Mouse (Mus musculus) macrophage (primary cell): Measurements from ENCODE around the gene Sec16b. TPM values are rescaled to one million over a fixed set of nuclear protein-coding genes. Genes with fewer than 3 reads are reported as not detected.

ENCODE experiments used
- H3K27ac ChIP-seq: fragments of 350-480 bp; formaldehyde crosslinking; 2 replicates; pipeline ENCODE4 v1.9.0; 2021
- H3K36me3 ChIP-seq: fragments of 350-480 bp; formaldehyde crosslinking; 2 replicates; pipeline ENCODE4 v1.9.0; 2021; ENCODE audit errors: inconsistent target
- H3K4me3 ChIP-seq: fragments of 350-480 bp; formaldehyde crosslinking; 2 replicates; pipeline ENCODE4 v1.9.0; 2021; ENCODE audit errors: inconsistent target
- H3K79me2 ChIP-seq: fragments of 350-480 bp; formaldehyde crosslinking; 2 replicates; pipeline ENCODE4 v1.9.0; 2021; ENCODE audit errors: inconsistent target
- WGBS: methylation state at CpG from one replicate; pipeline ENCODE4 v1.1.7; 2026; ENCODE audit warnings: inconsistent platforms; ENCODE audit not compliant: missing documents; 5-methylcytosine and 5-hydroxymethylcytosine counted together
- polyA plus RNA-seq: library from polyadenylated mRNA; stranded (reverse); fragments of 250-400 nt; gene quantifications from 3 replicates; pipeline ENCODE4 v1.2.4, GENCODE M21; 2018; ENCODE audit warnings: inconsistent platforms

The Sec16b gene
- polyA plus RNA-seq, 1 experiment from 2014 or later: not detected

GRCm38 (mm10) chr1:157484161-157484560 is 22.4 kb upstream of the Sec16b start:
- Histone ChIP-seq H3K27ac (no peak overlapping the region), H3K4me3 (no peak overlapping the region), H3K36me3 (no peaks in the 10 kb centered on the region), H3K79me2 (no peaks in the 10 kb centered on the region)
- WGBS: 91% methylated on average over 4 of the region's 4 CpGs

DNA sequence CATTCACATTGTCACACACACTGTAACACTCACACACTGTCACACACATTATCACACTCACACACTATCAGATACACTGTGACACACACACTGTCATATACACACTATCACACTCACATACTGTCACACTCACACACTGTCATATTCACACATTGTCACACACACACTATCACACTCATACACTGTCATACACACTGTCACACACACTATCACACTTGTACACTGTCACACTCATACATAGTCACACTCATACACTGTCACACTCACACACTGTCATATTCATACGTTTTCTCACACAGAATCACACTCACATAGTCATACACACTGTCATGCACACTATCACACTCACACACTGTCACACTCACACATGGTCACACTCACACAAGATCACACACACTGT is 5.9 kb upstream of the Sec16b start:
- Histone ChIP-seq H3K36me3 (no peaks in the 10 kb centered on the region), H3K4me3 (no peak overlapping the region), H3K27ac (no peak overlapping the region), H3K79me2 (no peaks in the 10 kb centered on the region)
- WGBS: 89% methylated on average over 1 of the region's 1 CpGs

- 94% methylated on average over 6 of the region's 6 CpGs for WGBS
- Histone ChIP-seq H3K36me3 (no peaks in the 10 kb centered on the region), H3K79me2 (no peaks in the 10 kb centered on the region), H3K27ac (no peak overlapping the region), H3K4me3 (no peak overlapping the region)
These were observed 5.1 kb upstream of the Sec16b start for GRCm38 (mm10) chr1:157501352-157501945.

DNA sequence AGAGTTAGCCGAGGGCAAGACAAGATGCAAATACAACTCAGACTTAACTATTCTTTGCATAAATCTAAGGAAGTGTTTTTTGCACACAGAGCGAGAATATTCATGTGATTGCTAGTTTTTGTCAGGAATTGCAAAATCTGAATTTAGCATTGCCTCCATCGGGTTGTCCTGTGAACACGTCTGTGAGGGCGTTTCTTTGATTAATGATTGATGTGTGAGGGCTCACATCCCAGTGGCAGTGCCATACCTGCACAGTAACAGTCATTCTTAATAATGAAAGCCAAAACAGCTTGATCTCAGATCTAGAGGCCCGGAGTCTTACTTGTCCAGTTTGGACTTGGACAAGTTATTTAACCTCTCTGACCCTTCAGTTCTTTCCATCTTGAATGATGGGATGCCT is 3.5 kb upstream of the Sec16b start:
- Histone ChIP-seq H3K79me2 (no peaks in the 10 kb centered on the region), H3K36me3 (no peaks in the 10 kb centered on the region), H3K27ac (no peak overlapping the region), H3K4me3 (no peak overlapping the region)
- WGBS: 88% methylated on average over 6 of the region's 6 CpGs

DNA sequence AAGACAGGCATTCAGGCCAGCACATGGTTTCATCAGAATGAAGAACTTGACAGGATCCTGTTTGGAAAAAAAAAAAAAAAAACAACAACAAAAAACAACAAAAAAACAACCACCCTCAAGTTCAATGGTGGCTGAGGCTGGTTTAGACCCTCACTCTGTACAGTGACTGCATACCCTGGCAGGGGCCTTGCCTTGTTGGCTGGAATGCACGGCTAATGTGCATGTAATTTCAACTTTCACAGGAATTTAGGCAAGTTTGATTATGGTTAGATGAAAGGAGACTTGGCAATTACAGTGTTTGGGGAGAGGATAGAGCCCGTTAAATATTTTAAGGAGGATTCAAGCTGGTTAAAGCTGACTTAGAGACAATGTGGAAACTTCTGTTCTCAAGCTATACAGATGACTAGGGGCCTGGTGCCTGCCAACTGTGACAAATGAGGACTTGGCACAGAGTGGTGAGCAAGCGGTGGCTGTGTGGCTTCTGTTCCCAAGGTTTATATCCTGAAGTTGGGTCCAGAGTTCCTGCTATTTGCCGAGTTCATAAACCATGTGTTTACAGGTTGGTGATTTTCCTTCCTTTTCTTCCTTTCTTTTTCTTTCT is 567 bp downstream of the Sec16b start:
- H3K79me2 ChIP-seq: no peaks in the 10 kb centered on the region
- H3K27ac ChIP-seq: no peak overlapping the region
- 72% methylated on average over 4 of the region's 4 CpGs for WGBS
- H3K36me3 ChIP-seq: no peaks in the 10 kb centered on the region
- no peak overlapping the region for H3K4me3 ChIP-seq

DNA sequence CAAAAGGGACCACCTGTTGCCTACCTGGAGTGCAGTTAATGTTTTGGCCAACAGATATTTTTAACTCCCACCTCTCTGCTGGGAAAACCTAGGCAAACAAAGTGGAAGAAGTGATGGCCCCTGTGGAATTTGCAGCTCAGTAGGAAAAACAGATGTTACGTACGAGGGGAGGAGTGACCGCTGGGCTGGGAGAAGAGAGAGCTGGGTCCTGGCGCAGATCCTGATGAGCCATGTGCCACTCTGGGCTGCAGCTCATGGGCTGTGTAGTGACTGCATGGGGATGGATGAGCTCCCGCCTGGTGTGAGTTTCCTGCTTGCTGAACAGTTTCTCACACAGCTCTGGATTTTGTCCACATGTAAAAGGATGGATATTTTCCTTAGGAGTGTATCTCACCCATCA is 1.3 kb downstream of the Sec16b start:
- no peak overlapping the region for H3K27ac ChIP-seq
- H3K36me3 ChIP-seq: no peaks in the 10 kb centered on the region
- H3K4me3 ChIP-seq: no peak overlapping the region
- 93% methylated on average over 5 of the region's 5 CpGs for WGBS
- no peaks in the 10 kb centered on the region for H3K79me2 ChIP-seq

GRCm38 (mm10) chr1:157512690-157513448 is 6.3 kb downstream of the Sec16b start:
- no peak overlapping the region for H3K27ac ChIP-seq

GRCm38 (mm10) chr1:157513559-157513958 is 7.0 kb downstream of the Sec16b start:
- Histone ChIP-seq H3K4me3 (no peak overlapping the region), H3K79me2 (no peaks in the 10 kb centered on the region), H3K36me3 (no peaks in the 10 kb centered on the region), H3K27ac (no peak overlapping the region)
- WGBS: 95% methylated on average over 9 of the region's 9 CpGs

More at GRCm38 (mm10) chr1:157512690-157513448, 6.3 kb downstream of the Sec16b start:
- H3K4me3 ChIP-seq: no peak overlapping the region
- no peaks in the 10 kb centered on the region for H3K36me3 ChIP-seq
- WGBS: 92% methylated on average over 11 of the region's 11 CpGs
- H3K79me2 ChIP-seq: no peaks in the 10 kb centered on the region

GRCm38 (mm10) chr1:157514298-157514697 is 7.8 kb downstream of the Sec16b start:
- no peak overlapping the region for H3K4me3 ChIP-seq
- no peaks in the 10 kb centered on the region for H3K79me2 ChIP-seq
- WGBS: 92% methylated on average over 4 of the region's 4 CpGs
- H3K36me3 ChIP-seq: no peaks in the 10 kb centered on the region
- no peak overlapping the region for H3K27ac ChIP-seq

DNA sequence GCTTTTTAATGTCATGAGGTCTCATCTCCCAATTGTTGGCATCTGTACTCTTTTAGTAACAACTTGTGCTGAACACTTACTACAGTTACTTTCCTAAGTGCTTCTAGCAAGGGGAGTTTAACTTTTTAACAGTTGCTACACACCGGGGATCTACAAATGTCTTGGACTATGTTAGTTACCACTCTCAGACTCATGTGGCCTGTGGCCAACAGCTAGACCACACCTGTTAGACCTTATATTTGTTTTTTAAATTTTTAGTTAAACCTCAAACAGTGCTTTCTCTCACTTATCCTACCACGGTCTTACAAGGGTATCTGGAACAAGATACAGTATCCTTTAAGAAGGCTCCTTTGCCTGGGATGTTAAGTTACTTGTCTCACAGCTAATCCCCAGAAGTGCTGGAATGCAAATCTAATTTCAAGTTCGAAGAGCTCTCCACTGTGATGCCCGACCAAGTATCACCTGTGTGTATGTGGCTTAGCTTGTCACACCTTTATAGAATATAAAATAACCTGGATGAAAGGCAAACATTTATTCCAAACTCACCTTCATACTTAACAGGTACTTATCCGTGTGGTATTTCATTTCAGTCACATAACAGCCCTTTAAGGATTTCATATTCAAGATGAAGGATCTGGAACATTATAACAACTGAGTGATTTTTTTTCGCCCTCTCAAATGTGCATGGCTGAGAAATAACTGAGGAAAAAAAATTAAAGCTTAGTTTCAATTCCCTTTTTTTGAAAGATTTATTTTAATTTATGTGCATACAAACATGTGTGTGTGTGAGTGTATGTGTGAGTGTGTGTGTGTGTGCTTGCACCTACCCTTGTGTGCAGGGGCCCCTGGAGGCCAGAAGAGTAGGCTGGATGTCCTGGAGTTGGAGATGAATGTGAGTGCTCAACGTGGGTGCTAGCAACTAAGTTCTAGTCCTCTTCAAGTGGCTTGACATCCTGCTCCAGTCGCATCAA is 10.6 kb downstream of the Sec16b start:
- H3K4me3 ChIP-seq: no peak overlapping the region
- no peaks in the 10 kb centered on the region for H3K79me2 ChIP-seq
- H3K27ac ChIP-seq: no peak overlapping the region
- no peaks in the 10 kb centered on the region for H3K36me3 ChIP-seq
- WGBS: 56% methylated on average over 8 of the region's 8 CpGs

GRCm38 (mm10) chr1:157518111-157518523 is 11.6 kb downstream of the Sec16b start:
- no peak overlapping the region for H3K27ac ChIP-seq
- H3K4me3 ChIP-seq: no peak overlapping the region
- H3K79me2 ChIP-seq: no peaks in the 10 kb centered on the region
- H3K36me3 ChIP-seq: no peaks in the 10 kb centered on the region
- 9% methylated on average over 4 of the region's 4 CpGs for WGBS

DNA sequence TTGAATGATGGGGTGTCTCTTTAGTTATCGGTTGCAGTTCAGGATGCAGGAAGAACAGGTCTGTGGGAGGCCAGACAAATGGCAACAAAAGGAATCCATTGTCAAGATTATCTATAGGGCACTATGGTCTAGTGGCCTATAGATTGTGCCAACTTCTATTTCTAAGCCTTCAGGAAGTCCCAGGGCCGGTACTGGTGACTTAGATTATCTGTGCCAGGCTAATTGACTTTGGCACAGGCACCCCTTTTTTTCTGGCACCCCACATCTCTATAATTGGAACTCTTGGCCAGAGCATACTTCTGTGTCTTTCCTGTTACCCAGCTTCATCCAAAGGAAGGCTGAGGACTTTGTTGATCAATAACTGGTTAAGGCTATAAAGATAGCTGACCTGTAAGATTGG is 12.9 kb downstream of the Sec16b start:
- Histone ChIP-seq H3K4me3 (no peak overlapping the region), H3K79me2 (no peaks in the 10 kb centered on the region), H3K27ac (no peak overlapping the region), H3K36me3 (no peaks in the 10 kb centered on the region)
- WGBS: 86% methylated on average over 2 of the region's 2 CpGs

GRCm38 (mm10) chr1:157522322-157522721 is 15.8 kb downstream of the Sec16b start:
- H3K27ac ChIP-seq: no peak overlapping the region
- WGBS: 94% methylated on average over 5 of the region's 5 CpGs
- no peaks in the 10 kb centered on the region for H3K79me2 ChIP-seq
- H3K4me3 ChIP-seq: no peak overlapping the region
- H3K36me3 ChIP-seq: no peaks in the 10 kb centered on the region

DNA sequence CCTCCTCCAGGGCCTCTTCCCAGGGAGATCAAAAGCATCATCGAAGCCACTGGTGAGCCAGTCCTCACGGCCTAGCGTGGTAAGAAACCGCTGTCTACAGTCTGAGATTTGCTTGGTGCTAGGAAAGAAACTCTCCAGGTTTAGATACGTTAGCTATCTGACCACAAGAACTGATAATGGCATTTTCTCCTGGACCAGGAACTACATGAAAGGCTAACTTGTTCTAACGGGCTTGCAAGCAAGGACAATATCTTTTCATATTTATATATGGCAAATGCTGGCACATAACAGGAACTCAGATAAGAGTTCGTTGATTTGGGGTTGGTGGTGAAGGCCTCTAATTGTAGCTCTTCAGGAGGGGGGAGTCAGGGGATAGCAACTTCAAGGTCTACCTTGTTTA is 18.2 kb downstream of the Sec16b start:
- Histone ChIP-seq H3K36me3 (no peaks in the 10 kb centered on the region), H3K79me2 (no peaks in the 10 kb centered on the region), H3K27ac (no peak overlapping the region), H3K4me3 (no peak overlapping the region)
- 86% methylated on average over 7 of the region's 7 CpGs for WGBS
